Mouse (Mus musculus): ENCODE data around the gene Ccdc51.

GRCm38 (mm10) chr9:109055271-109056030 is 26.8 kb upstream of the Ccdc51 start:
- TF ChIP-seq CTCF (IDR thresholded peaks at IDR 0.05; ENCODE audit: insufficient read depth, low read depth, low read length), result no peak
- no peak for TF ChIP-seq POLR2A (IDR thresholded peaks at IDR 0.05; ENCODE audit: insufficient read depth, low read depth, low read length)

Measured in olfactory bulb, adult 2 months (tissue).